Mouse (Mus musculus) left cerebral cortex, adult 11 months (tissue): ENCODE measurements at regions not wholly inside any gene's neighbourhood (a gene's known extent, or its start where the extent isn't known, plus 50 kb on each side); places are given as distances from the start of the nearest gene placed in this dataset.
A peak's percentile ranks its signal among the peaks of the same experiment; 100 is the strongest.

Source experiments
- DNase-seq: peaks from one replicate; pipeline ENCODE4 v3.0.0; 2022; ENCODE audit warnings: low spot score

GRCm38 (mm10) chrX:145848937-145849783 is 344.2 kb upstream of the Amot start:
- peak; percentile 3 for DNase-seq

- no peak for DNase-seq
Measured at GRCm38 (mm10) chrX:145833106-145833505, 328.1 kb upstream of the Amot start.

GRCm38 (mm10) chrX:145812995-145813394 is 308.0 kb upstream of the Amot start:
- no peak for DNase-seq
